Mouse (Mus musculus) kidney, adult 2 months (tissue): Measurements from ENCODE around the gene Myo18b.

Source experiments
- CTCF ChIP-seq: fragments of 200-500 bp; conservative IDR thresholded peaks from 2 replicates; pipeline ENCODE4 v1.5.1; 2011; ENCODE audit warnings: low read depth, mild to moderate bottlenecking, control low read depth, low read length, moderate library complexity, mixed read lengths; ENCODE audit not compliant: insufficient read depth, insufficient read length
- POLR2A ChIP-seq: fragments of 200-500 bp; IDR thresholded peaks from one replicate; pipeline ENCODE4 v1.6.1; 2011; ENCODE audit warnings: low read depth, low read length, control low read depth

GRCm38 (mm10) chr5:112693286-112693849 lies 202.8 kb downstream of the Myo18b start:
- TF ChIP-seq CTCF, result no peak
- no peak for TF ChIP-seq POLR2A
